Mouse (Mus musculus) natural killer cell, adult 2 months (primary cell): ENCODE results near the gene H2-Q10.

Experiments used
- DNase-seq, 2 experiments: peaks; one replicate each; pipeline ENCODE4 v3.0.0; 2022; ENCODE audit warnings: low spot score in 2 of 2

H2-Q10 gene

GRCm38 (mm10) chr17:35515911-35516640 is 46.2 kb downstream of the H2-Q10 start:
- no peak for DNase-seq

GRCm38 (mm10) chr17:35516652-35517500 is 47.0 kb downstream of the H2-Q10 start, which contains the start of the genes Tcf19 and Cchcr1:
Tcf19 (minus strand) TSS chr17:35516824.
Cchcr1 (plus strand) TSS chr17:35517100.
- DNase-seq = peak; percentile 84 to 86

GRCm38 (mm10) chr17:35517526-35517925 is 47.6 kb downstream of the H2-Q10 start:
- DNase-seq = no peak
